Mouse (Mus musculus): ENCODE results near the gene Sfxn2. TPM values are rescaled to one million over a fixed set of nuclear protein-coding genes. Genes with fewer than 3 reads are reported as not detected.

The Sfxn2 gene
- polyA plus RNA-seq, 1 experiment, result 6.5 TPM

DNA sequence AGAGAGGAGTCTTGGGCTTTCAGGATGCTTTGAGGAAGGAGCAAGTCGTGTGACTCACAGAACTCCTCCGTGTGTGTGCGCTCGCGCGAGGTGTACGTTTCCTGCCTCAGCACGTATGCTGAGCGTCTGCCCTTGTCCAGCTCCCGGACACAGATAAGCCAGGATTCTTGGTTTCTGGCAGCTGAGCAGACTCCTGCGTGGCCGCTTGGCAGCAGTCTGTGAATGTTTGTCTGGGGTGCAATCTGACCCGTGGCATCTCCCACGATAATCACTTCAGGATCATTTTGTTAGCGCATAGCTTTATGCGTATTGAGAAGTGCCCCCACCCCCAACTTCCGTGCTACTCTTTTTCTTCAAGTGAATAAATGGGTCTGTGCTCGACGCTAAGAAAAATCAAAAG lies 45.8 kb downstream of the Sfxn2 start:
- peak overlapping the region; percentile 59; the same call in 1 of the 2 replicates for H3K27ac ChIP-seq (ENCODE audit: control insufficient read depth, insufficient read depth, low read length)
- H3K36me3 ChIP-seq (ENCODE audit: control insufficient read depth, insufficient read depth, low read length), result no peaks in the 10 kb centered on the region
- TF ChIP-seq POLR2A (IDR thresholded peaks at IDR 0.05; ENCODE audit: control insufficient read depth, extremely low read depth, insufficient read depth, low read length, poor library complexity) (no peak), CTCF (IDR thresholded peaks at IDR 0.05; ENCODE audit: borderline replicate concordance, control insufficient read depth, extremely low read depth, insufficient read depth, low read length, poor library complexity) (no peak)
- H3K4me3 ChIP-seq (ENCODE audit: control insufficient read depth, insufficient read depth, low read length), result no peak overlapping the region
- no peaks in the 10 kb centered on the region for H3K27me3 ChIP-seq (ENCODE audit: control insufficient read depth, insufficient read depth, low read length)
- WGBS, result 86% methylated on average over 19 of the region's 19 CpGs
- peaks cover 62% of the 10 kb centered on the region for H3K4me1 ChIP-seq (replicated peaks; ENCODE audit: control insufficient read depth, insufficient read depth, low read length)
- no peak for DNase-seq

DNA sequence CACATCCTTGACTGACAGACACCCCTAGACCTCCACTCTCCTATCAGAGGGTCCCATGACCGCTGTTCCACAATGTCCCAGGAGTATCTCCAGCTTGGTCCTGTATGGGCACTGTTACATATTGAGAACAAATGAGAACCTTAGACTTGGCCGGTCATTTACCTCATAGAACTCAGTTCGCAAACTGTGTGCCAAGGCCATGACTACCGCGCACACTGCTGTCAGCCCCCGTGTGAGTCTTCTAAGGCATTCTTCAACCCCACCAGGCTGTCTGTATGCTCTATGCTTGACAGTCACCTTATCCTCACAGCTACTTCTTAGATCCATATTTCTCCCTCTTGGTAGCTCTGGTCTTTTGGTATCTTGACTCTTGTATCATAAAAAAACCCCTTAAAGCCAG lies 46.4 kb downstream of the Sfxn2 start:
- H3K27ac ChIP-seq (ENCODE audit: control insufficient read depth, insufficient read depth, low read length), result peak overlapping the region; percentile 59; the same call in 1 of the 2 replicates

GRCm38 (mm10) chr19:46620016-46620808 lies 47.0 kb downstream of the Sfxn2 start:
- H3K4me3 ChIP-seq (ENCODE audit: control insufficient read depth, insufficient read depth, low read length), result no peak overlapping the region
- peak overlapping the region; percentile 68 for H3K27ac ChIP-seq (ENCODE audit: control insufficient read depth, insufficient read depth, low read length)
- TF ChIP-seq POLR2A (IDR thresholded peaks at IDR 0.05; ENCODE audit: control insufficient read depth, extremely low read depth, insufficient read depth, low read length, poor library complexity) (no peak), CTCF (IDR thresholded peaks at IDR 0.05; ENCODE audit: borderline replicate concordance, control insufficient read depth, extremely low read depth, insufficient read depth, low read length, poor library complexity) (no peak)
- no peaks in the 10 kb centered on the region for H3K27me3 ChIP-seq (ENCODE audit: control insufficient read depth, insufficient read depth, low read length)
- WGBS, result 26% methylated on average over 14 of the region's 14 CpGs
- DNase-seq, result peak; percentile 34
- H3K36me3 ChIP-seq (ENCODE audit: control insufficient read depth, insufficient read depth, low read length), result no peaks in the 10 kb centered on the region
- peaks cover 62% of the 10 kb centered on the region for H3K4me1 ChIP-seq (replicated peaks; ENCODE audit: control insufficient read depth, insufficient read depth, low read length)

More for the DNA sequence above, 46.4 kb downstream of the Sfxn2 start:
- Histone ChIP-seq H3K4me3 (ENCODE audit: control insufficient read depth, insufficient read depth, low read length) (no peak overlapping the region), H3K36me3 (ENCODE audit: control insufficient read depth, insufficient read depth, low read length) (no peaks in the 10 kb centered on the region), H3K27me3 (ENCODE audit: control insufficient read depth, insufficient read depth, low read length) (no peaks in the 10 kb centered on the region), H3K4me1 (replicated peaks; ENCODE audit: control insufficient read depth, insufficient read depth, low read length) (peaks cover 62% of the 10 kb centered on the region)
- TF ChIP-seq CTCF (IDR thresholded peaks at IDR 0.05; ENCODE audit: borderline replicate concordance, control insufficient read depth, extremely low read depth, insufficient read depth, low read length, poor library complexity), result no peak
- no peak for TF ChIP-seq POLR2A (IDR thresholded peaks at IDR 0.05; ENCODE audit: control insufficient read depth, extremely low read depth, insufficient read depth, low read length, poor library complexity)
- WGBS, result 88% methylated on average over 6 of the region's 6 CpGs
- no peak for DNase-seq

DNA sequence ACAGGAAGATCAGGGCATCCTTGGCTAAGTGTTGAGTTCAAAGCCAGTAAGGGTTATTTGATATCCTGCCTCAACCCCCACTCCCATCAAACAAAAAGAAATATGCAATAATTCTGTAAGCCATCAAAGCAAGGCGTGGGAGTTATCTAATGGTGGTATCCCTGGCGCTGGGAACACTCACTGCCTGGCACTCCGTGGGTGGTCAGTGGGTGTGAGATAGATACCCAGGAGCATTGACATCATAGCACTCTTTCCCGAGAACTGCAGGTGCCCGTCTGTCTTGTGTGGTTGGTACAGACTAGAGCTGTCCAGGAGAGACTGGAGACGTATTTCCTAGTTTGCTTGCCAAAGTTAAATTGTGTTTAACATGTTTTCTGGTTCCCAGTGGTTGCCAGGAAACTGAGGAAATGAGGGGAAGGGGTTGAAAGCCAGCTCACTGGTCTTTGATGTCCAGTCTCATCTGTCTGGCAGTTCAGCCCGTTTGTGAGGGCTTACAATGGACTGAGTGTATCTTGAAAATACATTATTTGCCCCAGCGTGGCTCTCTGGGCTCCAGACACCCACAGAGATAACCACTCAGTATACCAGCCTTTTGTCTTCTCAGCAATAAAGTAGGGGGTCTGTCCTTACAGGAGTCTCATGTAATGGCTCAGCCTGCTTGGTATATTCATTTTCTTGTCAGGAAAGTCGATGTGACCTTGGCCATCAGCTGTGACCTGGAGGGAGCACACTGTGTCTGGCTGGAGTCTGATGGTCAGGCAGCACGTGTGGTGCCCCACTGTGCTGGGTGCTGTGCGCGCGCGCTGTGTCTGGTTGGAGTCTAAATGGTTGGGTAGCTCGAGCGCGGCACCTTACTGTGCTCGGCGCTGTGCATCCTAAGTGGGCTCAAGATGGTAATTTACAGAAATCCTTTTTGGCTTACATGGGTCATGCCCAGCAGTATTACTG lies 48.3 kb downstream of the Sfxn2 start:
- no peak overlapping the region for H3K4me3 ChIP-seq (ENCODE audit: control insufficient read depth, insufficient read depth, low read length)
- 89% methylated on average over 19 of the region's 19 CpGs for WGBS
- no peak for DNase-seq
- H3K4me1 ChIP-seq (replicated peaks; ENCODE audit: control insufficient read depth, insufficient read depth, low read length), result peaks cover 56% of the 10 kb centered on the region
- peak overlapping the region; percentile 68; the same call in 1 of the 2 replicates for H3K27ac ChIP-seq (ENCODE audit: control insufficient read depth, insufficient read depth, low read length)
- H3K27me3 ChIP-seq (ENCODE audit: control insufficient read depth, insufficient read depth, low read length), result no peaks in the 10 kb centered on the region
- TF ChIP-seq CTCF (IDR thresholded peaks at IDR 0.05; ENCODE audit: borderline replicate concordance, control insufficient read depth, extremely low read depth, insufficient read depth, low read length, poor library complexity), result no peak
- no peak for TF ChIP-seq POLR2A (IDR thresholded peaks at IDR 0.05; ENCODE audit: control insufficient read depth, extremely low read depth, insufficient read depth, low read length, poor library complexity)
- H3K36me3 ChIP-seq (ENCODE audit: control insufficient read depth, insufficient read depth, low read length), result no peaks in the 10 kb centered on the region

DNA sequence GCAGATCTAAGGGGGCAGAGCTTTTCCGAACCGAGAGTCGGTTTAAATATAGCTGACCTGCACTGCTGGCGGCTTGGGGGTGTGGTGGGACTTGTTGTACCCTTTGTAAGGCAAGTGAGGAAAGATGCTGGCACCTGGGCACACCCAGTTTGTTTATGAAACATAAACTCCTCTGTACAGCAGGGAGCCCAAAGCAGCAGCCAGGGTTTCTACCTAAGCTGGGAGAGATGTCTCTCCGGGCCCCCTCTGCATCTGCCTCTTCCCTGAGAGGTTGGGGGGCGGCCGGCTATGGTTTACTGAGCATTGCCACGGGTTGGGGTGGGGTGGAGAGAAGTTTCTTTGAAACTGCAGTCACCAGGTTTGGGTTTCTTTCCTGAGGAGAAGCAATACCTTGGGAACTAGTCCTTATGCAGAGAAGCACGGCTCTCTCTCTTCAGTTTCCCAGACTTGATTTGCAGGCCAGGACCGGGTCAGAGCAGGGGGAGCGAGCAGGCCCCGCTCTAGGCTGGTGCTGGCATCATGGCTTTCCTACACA lies 49.6 kb downstream of the Sfxn2 start:
- no peak overlapping the region for H3K27ac ChIP-seq (ENCODE audit: control insufficient read depth, insufficient read depth, low read length)
- TF ChIP-seq CTCF (IDR thresholded peaks at IDR 0.05; ENCODE audit: borderline replicate concordance, control insufficient read depth, extremely low read depth, insufficient read depth, low read length, poor library complexity) (no peak), POLR2A (IDR thresholded peaks at IDR 0.05; ENCODE audit: control insufficient read depth, extremely low read depth, insufficient read depth, low read length, poor library complexity) (no peak)
- no peaks in the 10 kb centered on the region for H3K27me3 ChIP-seq (ENCODE audit: control insufficient read depth, insufficient read depth, low read length)
- no peak overlapping the region for H3K4me3 ChIP-seq (ENCODE audit: control insufficient read depth, insufficient read depth, low read length)
- H3K4me1 ChIP-seq (replicated peaks; ENCODE audit: control insufficient read depth, insufficient read depth, low read length), result peaks cover 44% of the 10 kb centered on the region
- WGBS, result 85% methylated on average over 12 of the region's 12 CpGs
- H3K36me3 ChIP-seq (ENCODE audit: control insufficient read depth, insufficient read depth, low read length), result no peaks in the 10 kb centered on the region
- no peak for DNase-seq

- DNase-seq, result no peak
- WGBS, result 85% methylated on average over 16 of the region's 16 CpGs
- Histone ChIP-seq H3K36me3 (ENCODE audit: control insufficient read depth, insufficient read depth, low read length) (no peaks in the 10 kb centered on the region), H3K27ac (ENCODE audit: control insufficient read depth, insufficient read depth, low read length) (no peak overlapping the region), H3K4me1 (replicated peaks; ENCODE audit: control insufficient read depth, insufficient read depth, low read length) (peaks cover 39% of the 10 kb centered on the region), H3K4me3 (ENCODE audit: control insufficient read depth, insufficient read depth, low read length) (no peak overlapping the region), H3K27me3 (ENCODE audit: control insufficient read depth, insufficient read depth, low read length) (no peaks in the 10 kb centered on the region)
- no peak for TF ChIP-seq CTCF (IDR thresholded peaks at IDR 0.05; ENCODE audit: borderline replicate concordance, control insufficient read depth, extremely low read depth, insufficient read depth, low read length, poor library complexity)
- TF ChIP-seq POLR2A (IDR thresholded peaks at IDR 0.05; ENCODE audit: control insufficient read depth, extremely low read depth, insufficient read depth, low read length, poor library complexity), result no peak
These were observed 50.1 kb downstream of the Sfxn2 start for GRCm38 (mm10) chr19:46623194-46623667.

Measured in thymus, adult 2 months (tissue).